Mouse (Mus musculus) ES-Bruce4 (cell line): ENCODE measurements around the gene Cwc22.

Experiments used
- CTCF ChIP-seq: IDR thresholded peaks from one replicate; pipeline ENCODE4 v1.8.1; 2011; ENCODE audit warnings: low read depth, low read length
- EP300 ChIP-seq: IDR thresholded peaks from 2 replicates; pipeline ENCODE4 v1.6.1; 2011; ENCODE audit warnings: low read depth, low read length; ENCODE audit not compliant: insufficient read depth
- POLR2A ChIP-seq: IDR thresholded peaks from one replicate; pipeline ENCODE4 v1.8.1; 2011; ENCODE audit warnings: low read length; ENCODE audit not compliant: insufficient read depth

GRCm38 (mm10) chr2:77960711-77961110 lies 14.5 kb upstream of the Cwc22 start:
- TF ChIP-seq POLR2A (no peak), CTCF (no peak), EP300 (no peak)
